Mouse (Mus musculus): ENCODE results near the gene Rad9a.

DNA sequence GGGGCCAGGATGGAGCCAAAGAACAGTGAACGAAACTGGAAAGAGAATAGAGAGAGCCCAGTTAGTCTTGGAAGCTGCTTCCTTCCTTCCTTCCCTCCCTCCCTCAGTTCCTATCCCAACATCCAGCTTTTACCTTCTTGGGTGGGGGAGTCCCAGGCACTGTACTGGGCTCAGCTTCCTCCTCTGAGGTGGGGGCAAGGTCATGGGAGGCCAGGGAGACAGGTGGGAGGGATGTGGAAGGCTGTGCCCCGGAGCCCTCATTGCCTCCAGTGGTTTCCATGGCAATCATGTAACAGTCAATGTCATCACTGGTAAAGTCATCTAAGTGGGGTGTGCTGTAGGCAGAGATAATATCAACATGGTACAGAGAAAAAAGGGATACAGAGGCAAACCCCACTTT lies 5.4 kb downstream of the Rad9a start:
- TF ChIP-seq CTCF (IDR thresholded peaks at IDR 0.05; ENCODE audit: low read depth), result no peak
- TF ChIP-seq EP300 (IDR thresholded peaks at IDR 0.05; ENCODE audit: low read depth), result no peak
